Mouse (Mus musculus) ES-Bruce4 (cell line): ENCODE data around the gene Cfap74. TPM values are rescaled to one million over a fixed set of nuclear protein-coding genes. Genes with fewer than 3 reads are reported as not detected.
A peak's percentile ranks its signal among the peaks of the same experiment; 100 is the strongest.

Experiments used
- H3K27ac ChIP-seq: 2 replicates; pipeline ENCODE4 v1.5.1; 2012; ENCODE audit warnings: low read length, inconsistent platforms; ENCODE audit not compliant: insufficient read depth
- H3K27me3 ChIP-seq: 2 replicates; pipeline ENCODE4 v1.6.1; 2012; ENCODE audit warnings: mild to moderate bottlenecking, low read length, inconsistent platforms; ENCODE audit not compliant: control insufficient read depth, poor library complexity, insufficient read depth, severe bottlenecking
- H3K36me3 ChIP-seq: 2 replicates; pipeline ENCODE4 v1.6.1; 2012; ENCODE audit warnings: inconsistent platforms, mild to moderate bottlenecking, low read length, moderate library complexity; ENCODE audit not compliant: control insufficient read depth, poor library complexity, insufficient read depth, severe bottlenecking
- H3K4me1 ChIP-seq: one replicate; pipeline ENCODE4 v1.8.1; 2011; ENCODE audit warnings: low read length; ENCODE audit not compliant: control insufficient read depth, insufficient read depth
- H3K4me3 ChIP-seq: 2 replicates; pipeline ENCODE4 v1.5.1; 2011; ENCODE audit warnings: low read depth, mild to moderate bottlenecking, low read length
- H3K9ac ChIP-seq: 2 replicates; pipeline ENCODE4 v1.6.1; 2012; ENCODE audit warnings: low read depth, mild to moderate bottlenecking, inconsistent platforms; ENCODE audit not compliant: poor library complexity, severe bottlenecking
- H3K9me3 ChIP-seq: replicated peaks from 2 replicates; pipeline ENCODE4 v1.6.1; 2012; ENCODE audit warnings: mild to moderate bottlenecking, low read length, inconsistent platforms; ENCODE audit not compliant: control insufficient read depth, poor library complexity, insufficient read depth, severe bottlenecking
- CTCF ChIP-seq: IDR thresholded peaks from one replicate; pipeline ENCODE4 v1.8.1; 2011; ENCODE audit warnings: low read depth, low read length
- EP300 ChIP-seq: IDR thresholded peaks from 2 replicates; pipeline ENCODE4 v1.6.1; 2011; ENCODE audit warnings: low read depth, low read length; ENCODE audit not compliant: insufficient read depth
- POLR2A ChIP-seq: IDR thresholded peaks from one replicate; pipeline ENCODE4 v1.8.1; 2011; ENCODE audit warnings: low read length; ENCODE audit not compliant: insufficient read depth
- polyA plus RNA-seq: library from polyadenylated mRNA; stranded (reverse); fragments of >200 nt; gene quantifications from 2 replicates; pipeline ENCODE4 v1.2.4, GENCODE M21; 2011; ENCODE audit warnings: low read depth; ENCODE audit not compliant: missing spikeins, insufficient read depth, insufficient read length

Gene Cfap74
- polyA plus RNA-seq, 1 experiment: 3.3 TPM

- peak overlapping the region; percentile 52; the same call in 1 of the 2 replicates for H3K27ac ChIP-seq
Measured at GRCm38 (mm10) chr4:155492131-155492633, 83.2 kb downstream of the Cfap74 start.

GRCm38 (mm10) chr4:155494891-155495290 is 85.9 kb downstream of the Cfap74 start:
- H3K36me3 ChIP-seq: no peaks in the 10 kb centered on the region; the same call in 1 of the 2 replicates
- H3K27me3 ChIP-seq: no peaks in the 10 kb centered on the region
- no peak overlapping the region for H3K4me3 ChIP-seq
- no peak overlapping the region for H3K9ac ChIP-seq
- no peak overlapping the region for H3K27ac ChIP-seq
- no peak for TF ChIP-seq POLR2A
- H3K9me3 ChIP-seq: no peaks in the 10 kb centered on the region
- no peaks in the 10 kb centered on the region for H3K4me1 ChIP-seq

More at GRCm38 (mm10) chr4:155492131-155492633, 83.2 kb downstream of the Cfap74 start:
- Histone ChIP-seq H3K9ac (peak overlapping the region; percentile 100), H3K27me3 (no peaks in the 10 kb centered on the region), H3K4me1 (no peaks in the 10 kb centered on the region), H3K36me3 (no peaks in the 10 kb centered on the region; the same call in 1 of the 2 replicates), H3K9me3 (no peaks in the 10 kb centered on the region), H3K4me3 (peak overlapping the region; percentile 99)
- TF ChIP-seq POLR2A: no peak
- no peak for TF ChIP-seq CTCF
- no peak for TF ChIP-seq EP300

GRCm38 (mm10) chr4:155497963-155498362 is 89.0 kb downstream of the Cfap74 start:
- no peak overlapping the region for H3K27ac ChIP-seq
- no peak for TF ChIP-seq EP300
- TF ChIP-seq POLR2A: no peak
- no peak for TF ChIP-seq CTCF
- no peaks in the 10 kb centered on the region; the same call in 1 of the 2 replicates for H3K36me3 ChIP-seq
- no peak overlapping the region for H3K4me3 ChIP-seq
- no peak overlapping the region for H3K9ac ChIP-seq
- H3K4me1 ChIP-seq: no peaks in the 10 kb centered on the region
- H3K9me3 ChIP-seq: no peaks in the 10 kb centered on the region
- no peaks in the 10 kb centered on the region for H3K27me3 ChIP-seq

DNA sequence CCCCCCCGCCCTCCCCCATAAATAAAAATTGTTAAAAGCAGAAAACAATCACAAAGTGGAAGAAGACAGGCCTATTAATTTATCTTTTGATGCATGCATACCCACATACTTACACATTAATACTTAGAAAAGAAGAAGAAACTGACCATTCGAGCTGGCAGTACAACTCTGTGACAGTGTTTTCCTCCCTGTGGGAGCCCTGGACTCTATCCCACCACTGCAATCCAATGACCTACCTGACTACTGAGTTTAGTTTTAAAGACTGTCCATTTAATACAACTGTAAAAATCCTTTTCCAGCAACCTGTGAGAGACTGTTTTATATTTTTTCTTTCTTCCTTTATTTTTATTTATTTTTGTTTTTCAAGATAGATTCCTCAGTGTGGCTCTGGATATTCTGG is 92.1 kb downstream of the Cfap74 start:
- Histone ChIP-seq H3K4me3 (no peak overlapping the region), H3K9me3 (no peaks in the 10 kb centered on the region), H3K9ac (no peak overlapping the region), H3K4me1 (peaks cover 2% of the 10 kb centered on the region), H3K27me3 (no peaks in the 10 kb centered on the region), H3K36me3 (no peaks in the 10 kb centered on the region), H3K27ac (no peak overlapping the region)
- TF ChIP-seq CTCF: no peak
- TF ChIP-seq POLR2A: no peak
- TF ChIP-seq EP300: no peak

GRCm38 (mm10) chr4:155505067-155505466 is 96.1 kb downstream of the Cfap74 start:
- no peak for TF ChIP-seq POLR2A
- TF ChIP-seq CTCF: no peak
- no peak for TF ChIP-seq EP300

DNA sequence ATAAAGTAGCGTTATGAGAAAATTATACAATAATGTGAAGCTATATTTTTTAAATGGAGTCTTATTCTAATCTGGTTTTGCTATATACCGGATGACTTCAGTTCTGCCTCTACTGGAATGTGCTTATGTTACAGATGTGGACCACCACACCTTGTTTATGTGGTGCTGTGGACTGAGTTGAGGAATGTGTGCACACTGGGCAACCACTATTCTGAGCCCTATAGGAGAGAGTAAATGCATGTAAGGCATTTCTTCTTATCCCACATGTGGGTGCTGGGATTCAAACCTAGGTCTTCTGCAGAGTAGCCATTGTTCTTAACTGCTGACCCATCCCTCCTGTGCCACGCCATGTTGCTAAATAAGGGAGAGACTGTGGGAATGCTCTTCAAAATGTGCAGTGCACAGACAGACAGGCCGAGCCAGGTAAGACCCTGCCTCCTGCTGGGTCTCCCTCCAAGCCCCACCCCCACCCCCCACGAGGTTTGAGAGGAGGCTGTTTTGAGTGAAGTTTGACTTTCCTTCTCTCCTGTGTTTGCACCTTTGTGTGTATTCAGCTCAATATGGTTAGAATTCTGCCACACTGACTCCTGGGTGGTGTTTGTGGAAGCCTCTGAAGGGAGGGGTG is 96.8 kb downstream of the Cfap74 start:
- H3K36me3 ChIP-seq: no peaks in the 10 kb centered on the region
- H3K9me3 ChIP-seq: no peaks in the 10 kb centered on the region
- H3K9ac ChIP-seq: no peak overlapping the region
- H3K4me3 ChIP-seq: no peak overlapping the region
- H3K27ac ChIP-seq: no peak overlapping the region
- H3K4me1 ChIP-seq: peaks cover 2% of the 10 kb centered on the region
- TF ChIP-seq EP300 (no peak), CTCF (no peak), POLR2A (no peak)
- H3K27me3 ChIP-seq: no peaks in the 10 kb centered on the region

More at GRCm38 (mm10) chr4:155505067-155505466, 96.1 kb downstream of the Cfap74 start:
- Histone ChIP-seq H3K4me1 (peaks cover 2% of the 10 kb centered on the region), H3K36me3 (no peaks in the 10 kb centered on the region), H3K9me3 (no peaks in the 10 kb centered on the region), H3K4me3 (no peak overlapping the region), H3K27ac (no peak overlapping the region), H3K27me3 (no peaks in the 10 kb centered on the region), H3K9ac (no peak overlapping the region; the same call in 1 of the 2 replicates)
